Mouse (Mus musculus) liver, embryonic 13.5 days (tissue): ENCODE measurements around the gene Rhbdd1. TPM values are rescaled to one million over a fixed set of nuclear protein-coding genes. Genes with fewer than 3 reads are reported as not detected.

Experiments used
- ATAC-seq: fragments of 200-750 bp; cut with Nextera tagmentation; 2 replicates; pipeline ENCODE4 v1.8.0; 2017; ENCODE audit warnings: low read depth, mild to moderate bottlenecking, moderate number of reproducible peaks, moderate library complexity
- DNase-seq: peaks from one replicate; pipeline ENCODE4 v3.0.0; 2022
- H3K27ac ChIP-seq: fragments of 300-500 bp; sonication (generic); 2 replicates; pipeline ENCODE4 v1.5.1; 2015; ENCODE audit warnings: moderate library complexity, mild to moderate bottlenecking, inconsistent platforms
- H3K27me3 ChIP-seq: fragments of 300-500 bp; sonication (generic); 2 replicates; pipeline ENCODE4 v1.6.1; 2015; ENCODE audit warnings: mild to moderate bottlenecking, inconsistent platforms
- H3K36me3 ChIP-seq: fragments of 300-500 bp; sonication (generic); 2 replicates; pipeline ENCODE4 v1.6.1; 2015; ENCODE audit warnings: mild to moderate bottlenecking, inconsistent platforms
- H3K4me1 ChIP-seq: fragments of 300-500 bp; sonication (generic); replicated peaks from 2 replicates; pipeline ENCODE4 v1.6.1; 2015; ENCODE audit warnings: inconsistent platforms
- H3K4me2 ChIP-seq: fragments of 300-500 bp; sonication (generic); 2 replicates; pipeline ENCODE4 v1.6.1; 2015; ENCODE audit warnings: inconsistent platforms, mild to moderate bottlenecking, moderate library complexity
- H3K4me3 ChIP-seq: fragments of 300-500 bp; sonication (generic); replicated peaks from 2 replicates; pipeline ENCODE4 v1.5.1; 2015; ENCODE audit warnings: mild to moderate bottlenecking, inconsistent platforms
- H3K9ac ChIP-seq: fragments of 300-500 bp; sonication (generic); 2 replicates; pipeline ENCODE4 v1.6.1; 2015; ENCODE audit warnings: mild to moderate bottlenecking, inconsistent platforms
- H3K9me3 ChIP-seq: fragments of 300-500 bp; sonication (generic); replicated peaks from 2 replicates; pipeline ENCODE4 v1.6.1; 2016; ENCODE audit warnings: inconsistent platforms
- WGBS: fragments of 180-500 bp; shearing (Covaris S2); methylation state at CpG from one replicate; pipeline ENCODE4 v1.1.7; 2015; ENCODE audit not compliant: insufficient replicate concordance; 5-methylcytosine and 5-hydroxymethylcytosine counted together
- polyA plus RNA-seq: library from polyadenylated mRNA; unstranded; fragments of >200 nt; fragmentation: Nextera tagmentation; extraction: Ambion mirVana; gene quantifications from 2 replicates; pipeline ENCODE4 v1.2.1, GENCODE M21; 2015

Rhbdd1 gene
- polyA plus RNA-seq, 1 experiment from 2014 or later: 8.6 TPM

DNA sequence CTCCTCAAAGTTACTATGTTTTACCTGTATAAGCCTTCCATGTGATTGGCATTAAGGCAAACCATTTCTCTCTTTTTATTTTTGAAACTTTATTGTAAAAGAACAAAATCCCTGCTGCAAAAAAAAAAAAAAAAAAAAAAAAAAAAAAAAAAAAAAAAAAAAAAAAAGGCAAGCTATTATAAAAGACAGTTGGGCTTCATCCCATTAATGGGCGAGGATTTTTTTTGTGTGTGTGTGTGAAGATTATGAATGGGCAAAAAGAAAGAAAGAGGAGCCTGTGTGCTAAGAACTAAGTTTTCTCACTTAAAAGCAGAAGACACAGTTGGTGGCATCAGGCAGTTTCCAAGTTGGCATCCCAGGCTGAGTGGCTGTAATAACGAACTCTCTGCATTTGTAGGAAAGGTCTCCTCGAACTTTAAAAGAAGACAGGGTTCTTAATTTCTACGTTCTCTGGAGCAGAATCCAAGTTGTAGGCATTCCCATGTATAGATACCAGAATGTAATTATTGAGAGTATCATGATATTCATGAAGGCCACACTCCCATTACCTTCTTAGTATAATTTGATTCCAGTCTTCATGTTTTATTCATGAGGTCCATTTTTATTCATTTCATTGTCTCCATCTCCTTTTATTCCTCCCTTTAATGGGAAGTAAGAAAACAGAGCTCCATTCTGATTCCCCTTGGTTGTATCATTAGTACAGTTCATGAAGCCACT lies 13.1 kb downstream of the Rhbdd1 start:
- H3K4me1 ChIP-seq: peaks cover 13% of the 10 kb centered on the region; the same call in 1 of the 2 replicates
- H3K27ac ChIP-seq: no peak overlapping the region
- H3K9me3 ChIP-seq: no peaks in the 10 kb centered on the region
- no peak overlapping the region for H3K9ac ChIP-seq
- no peaks in the 10 kb centered on the region for H3K36me3 ChIP-seq
- DNase-seq: no peak
- H3K27me3 ChIP-seq: no peaks in the 10 kb centered on the region
- H3K4me2 ChIP-seq: no peak overlapping the region
- 78% methylated on average over 4 of the region's 4 CpGs for WGBS
- ATAC-seq: no peak
- H3K4me3 ChIP-seq: no peak overlapping the region

GRCm38 (mm10) chr1:82329954-82330247 lies 13.6 kb downstream of the Rhbdd1 start:
- H3K36me3 ChIP-seq: no peaks in the 10 kb centered on the region
- no peaks in the 10 kb centered on the region for H3K9me3 ChIP-seq
- H3K4me3 ChIP-seq: no peak overlapping the region
- DNase-seq (no peak), ATAC-seq (no peak)
- no peak overlapping the region for H3K27ac ChIP-seq
- H3K4me1 ChIP-seq: peaks cover 13% of the 10 kb centered on the region; the same call in 1 of the 2 replicates
- H3K27me3 ChIP-seq: no peaks in the 10 kb centered on the region
- no peak overlapping the region for H3K9ac ChIP-seq
- H3K4me2 ChIP-seq: no peak overlapping the region

GRCm38 (mm10) chr1:82334506-82334905 lies 18.3 kb downstream of the Rhbdd1 start:
- Histone ChIP-seq H3K4me1 (peaks cover 9% of the 10 kb centered on the region), H3K9me3 (no peaks in the 10 kb centered on the region), H3K4me2 (no peak overlapping the region), H3K36me3 (no peaks in the 10 kb centered on the region), H3K9ac (no peak overlapping the region), H3K4me3 (no peak overlapping the region), H3K27ac (no peak overlapping the region), H3K27me3 (no peaks in the 10 kb centered on the region)
- no peak for DNase-seq
- 89% methylated on average over 3 of the region's 3 CpGs for WGBS
- ATAC-seq: no peak

DNA sequence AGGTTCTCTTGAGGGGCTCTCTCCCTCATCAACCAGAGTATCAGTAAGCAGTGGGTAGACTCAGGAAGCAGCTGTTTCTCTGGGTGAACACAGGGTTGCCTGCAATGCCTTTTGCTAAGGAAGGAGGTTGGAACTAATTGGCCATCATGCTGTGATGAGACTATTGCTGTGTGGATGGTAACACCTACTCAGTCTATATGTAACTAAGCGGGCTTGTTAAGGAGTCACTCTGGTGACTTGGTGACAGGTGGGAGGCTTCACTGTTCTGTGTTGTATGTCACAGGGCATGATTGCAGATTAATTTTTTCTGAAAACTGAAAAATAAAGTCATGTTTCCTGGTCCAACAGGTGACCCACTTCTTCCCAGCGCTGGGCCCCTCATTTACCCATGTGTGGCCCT lies 36.8 kb downstream of the Rhbdd1 start:
- DNase-seq (no peak), ATAC-seq (no peak)
- Histone ChIP-seq H3K4me3 (no peak overlapping the region), H3K9me3 (no peaks in the 10 kb centered on the region), H3K9ac (no peak overlapping the region), H3K27me3 (no peaks in the 10 kb centered on the region), H3K27ac (no peak overlapping the region), H3K36me3 (0 out of 2 replicates have a peak, but pooled peaks cover 3% of the 10 kb centered on the region), H3K4me2 (no peak overlapping the region), H3K4me1 (no peaks in the 10 kb centered on the region; the same call in 1 of the 2 replicates)
- 85% methylated on average over 2 of the region's 2 CpGs for WGBS

DNA sequence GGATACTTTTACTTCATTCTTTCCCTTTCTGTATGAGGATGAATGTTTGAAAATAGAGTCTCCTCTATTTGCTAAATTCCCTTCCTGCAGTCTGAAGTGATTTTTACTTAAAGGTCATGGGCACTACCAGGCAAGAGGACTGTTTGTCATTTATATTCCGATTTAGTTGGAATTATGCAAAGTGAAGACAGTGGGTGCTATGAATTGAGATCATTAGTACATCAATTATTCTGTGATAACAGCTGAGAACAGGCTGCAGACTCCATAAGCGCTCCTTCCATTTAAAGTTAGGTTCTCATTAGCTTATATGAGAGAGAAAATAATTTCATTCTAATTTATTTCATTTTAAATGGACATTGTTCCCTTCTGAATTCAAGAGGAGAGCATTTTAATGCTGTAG lies 37.5 kb downstream of the Rhbdd1 start:
- WGBS: 79% methylated on average over 2 of the region's 2 CpGs
- Histone ChIP-seq H3K27ac (no peak overlapping the region), H3K27me3 (no peaks in the 10 kb centered on the region), H3K4me3 (no peak overlapping the region), H3K9me3 (no peaks in the 10 kb centered on the region), H3K9ac (no peak overlapping the region), H3K4me2 (no peak overlapping the region), H3K36me3 (0 out of 2 replicates have a peak, but pooled peaks cover 3% of the 10 kb centered on the region), H3K4me1 (peaks cover 1% of the 10 kb centered on the region)
- no peak for ATAC-seq
- DNase-seq: no peak

DNA sequence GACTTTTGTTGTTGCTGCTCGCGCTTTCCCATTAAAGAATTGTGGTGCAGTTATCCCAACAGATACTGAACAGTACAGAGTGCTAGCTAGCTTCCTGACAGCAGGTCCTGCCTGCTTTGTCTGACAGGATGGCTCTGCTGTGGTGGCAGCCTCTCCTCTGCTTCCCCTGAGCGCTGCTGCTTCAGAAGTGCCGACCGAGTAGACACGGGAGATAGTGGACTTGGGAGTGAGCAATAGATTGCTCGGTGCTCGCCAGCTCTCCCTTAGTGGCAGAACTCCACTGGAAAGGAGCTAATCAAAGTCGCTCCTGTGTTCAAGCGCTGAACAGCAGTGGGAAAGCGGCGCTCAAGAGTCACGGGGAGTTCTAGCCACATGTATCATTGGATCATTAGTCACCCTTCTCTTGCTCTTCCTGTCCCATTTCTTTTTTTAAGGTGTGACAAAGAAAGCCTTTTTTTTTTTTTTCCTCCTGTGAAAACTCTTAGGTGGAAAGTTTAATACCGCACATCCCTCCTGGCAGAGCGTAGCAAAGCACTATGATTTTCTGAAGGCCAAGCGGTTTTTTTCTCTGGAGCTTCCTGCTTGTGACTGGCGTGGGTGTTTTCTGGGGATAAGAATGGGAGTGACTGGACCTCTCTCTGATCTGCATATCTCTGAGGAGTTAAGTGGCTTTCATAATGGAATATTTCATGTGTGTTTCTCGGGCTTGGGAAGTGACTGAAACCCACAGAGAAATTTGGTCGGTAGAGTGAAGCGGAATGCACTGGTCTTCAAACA lies 42.8 kb downstream of the Rhbdd1 start:
- H3K4me2 ChIP-seq: peak overlapping the region; percentile 12; the same call in 1 of the 2 replicates
- ATAC-seq: peak; percentile 29; the same call in 1 of the 2 replicates
- no peak overlapping the region for H3K27ac ChIP-seq

DNA sequence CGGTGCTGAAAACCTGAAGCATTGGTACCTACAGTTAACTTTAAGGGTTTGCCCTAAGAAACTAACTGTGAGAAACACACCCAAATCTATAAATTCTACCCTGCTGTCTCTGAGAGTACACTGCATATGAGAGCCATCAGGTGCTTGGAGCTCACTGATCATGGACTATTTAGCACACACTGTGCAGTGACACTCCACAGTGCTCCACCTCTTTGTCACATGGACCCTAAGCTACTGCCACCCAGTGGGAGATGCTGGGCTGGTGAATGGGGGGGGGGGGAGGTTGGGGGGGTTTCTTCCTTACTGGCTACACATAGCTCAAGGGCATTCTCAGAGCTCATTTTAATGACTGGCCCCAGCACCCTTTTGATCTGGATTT lies 43.4 kb downstream of the Rhbdd1 start:
- Histone ChIP-seq H3K9ac (no peak overlapping the region), H3K4me2 (no peak overlapping the region; the same call in 1 of the 2 replicates), H3K27ac (no peak overlapping the region; the same call in 1 of the 2 replicates), H3K9me3 (no peaks in the 10 kb centered on the region), H3K27me3 (no peaks in the 10 kb centered on the region), H3K36me3 (0 out of 2 replicates have a peak, but pooled peaks cover 3% of the 10 kb centered on the region), H3K4me3 (no peak overlapping the region), H3K4me1 (peaks cover 37% of the 10 kb centered on the region)
- WGBS: 83% methylated on average over 1 of the region's 1 CpGs
- ATAC-seq (no peak), DNase-seq (no peak)

More for the DNA sequence above, 42.8 kb downstream of the Rhbdd1 start:
- Histone ChIP-seq H3K27me3 (no peaks in the 10 kb centered on the region), H3K4me1 (peaks cover 31% of the 10 kb centered on the region), H3K9me3 (no peaks in the 10 kb centered on the region), H3K9ac (no peak overlapping the region), H3K36me3 (0 out of 2 replicates have a peak, but pooled peaks cover 3% of the 10 kb centered on the region), H3K4me3 (no peak overlapping the region)
- 64% methylated on average over 20 of the region's 20 CpGs for WGBS
- no peak for DNase-seq

DNA sequence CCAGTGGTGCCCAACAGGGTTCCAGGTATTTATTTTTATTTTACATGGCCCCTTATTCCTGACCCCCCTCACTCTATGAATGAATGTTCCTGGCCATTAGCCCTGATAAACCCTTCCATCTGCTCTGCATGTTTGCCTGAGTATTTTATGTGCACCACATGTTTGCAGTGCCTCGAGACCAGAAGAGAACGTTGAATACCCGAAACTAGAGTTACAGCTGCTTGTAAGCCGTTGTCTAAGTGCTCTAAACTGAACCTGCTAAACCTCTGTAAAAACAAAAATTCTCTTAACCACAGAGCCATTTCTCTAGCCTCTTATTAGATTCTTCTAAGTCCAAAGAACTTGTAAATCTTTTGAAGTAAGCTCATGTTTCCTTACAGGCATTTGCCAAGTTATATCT lies 45.0 kb downstream of the Rhbdd1 start:
- Histone ChIP-seq H3K27ac (no peak overlapping the region), H3K9ac (no peak overlapping the region), H3K9me3 (no peaks in the 10 kb centered on the region), H3K4me3 (no peak overlapping the region), H3K27me3 (no peaks in the 10 kb centered on the region), H3K4me2 (no peak overlapping the region), H3K36me3 (no peaks in the 10 kb centered on the region), H3K4me1 (peaks cover 39% of the 10 kb centered on the region)
- ATAC-seq (no peak), DNase-seq (no peak)
- 79% methylated on average over 4 of the region's 4 CpGs for WGBS

DNA sequence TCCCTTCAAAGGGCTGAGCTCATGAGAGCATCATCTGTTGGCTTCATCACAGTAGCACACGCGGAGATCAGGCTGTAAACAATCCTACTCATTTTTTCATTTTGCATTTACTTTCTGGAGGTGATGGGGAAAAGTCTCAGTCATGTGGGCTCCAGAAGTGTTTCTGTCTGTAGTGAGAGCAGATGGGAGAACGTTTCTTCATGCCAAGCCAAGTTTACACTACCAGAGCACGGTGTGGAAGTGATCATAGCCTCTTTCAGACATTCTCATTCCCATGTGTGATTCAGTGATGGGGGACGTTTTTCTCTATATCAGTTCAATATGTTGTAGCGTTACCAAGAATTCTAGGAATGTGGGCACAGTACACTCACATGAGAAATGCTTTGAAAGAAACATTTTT lies 45.9 kb downstream of the Rhbdd1 start:
- no peak overlapping the region for H3K4me3 ChIP-seq
- H3K9ac ChIP-seq: no peak overlapping the region
- 79% methylated on average over 6 of the region's 6 CpGs for WGBS
- H3K4me1 ChIP-seq: peaks cover 39% of the 10 kb centered on the region
- H3K27me3 ChIP-seq: no peaks in the 10 kb centered on the region
- no peak for ATAC-seq
- no peaks in the 10 kb centered on the region for H3K9me3 ChIP-seq
- H3K36me3 ChIP-seq: no peaks in the 10 kb centered on the region
- no peak overlapping the region for H3K27ac ChIP-seq
- H3K4me2 ChIP-seq: no peak overlapping the region
- DNase-seq: no peak

GRCm38 (mm10) chr1:82364047-82364446 lies 47.8 kb downstream of the Rhbdd1 start:
- ATAC-seq: no peak
- DNase-seq: no peak
- Histone ChIP-seq H3K9me3 (no peaks in the 10 kb centered on the region), H3K4me3 (no peak overlapping the region), H3K4me2 (no peak overlapping the region), H3K36me3 (no peaks in the 10 kb centered on the region), H3K27me3 (no peaks in the 10 kb centered on the region), H3K9ac (no peak overlapping the region), H3K27ac (peak overlapping the region; percentile 29), H3K4me1 (peaks cover 34% of the 10 kb centered on the region)
- 84% methylated on average over 7 of the region's 7 CpGs for WGBS

- H3K27ac ChIP-seq: peak overlapping the region; percentile 29
- DNase-seq (no peak), ATAC-seq (peak; percentile 83)
- 69% methylated on average over 6 of the region's 6 CpGs for WGBS
- 0 out of 2 replicates have a peak overlapping the region, but pooled peaks have one; percentile 22 for H3K9ac ChIP-seq
- no peak overlapping the region for H3K4me3 ChIP-seq
- no peaks in the 10 kb centered on the region for H3K9me3 ChIP-seq
- no peak overlapping the region for H3K4me2 ChIP-seq
- no peaks in the 10 kb centered on the region for H3K27me3 ChIP-seq
- H3K4me1 ChIP-seq: peaks cover 30% of the 10 kb centered on the region
- H3K36me3 ChIP-seq: no peaks in the 10 kb centered on the region
Measured at GRCm38 (mm10) chr1:82364468-82364867, 48.2 kb downstream of the Rhbdd1 start.
